Mouse (Mus musculus): ENCODE results near the gene Wdr92. TPM values are rescaled to one million over a fixed set of nuclear protein-coding genes. Genes with fewer than 3 reads are reported as not detected.
"Not testable (repeated sequence)": the region's sequence is repeated elsewhere in the genome, so short reads cannot be mapped to it uniquely, and the experiment has no call there.

Wdr92 gene
- polyA plus RNA-seq, 3 experiments from 2014 or later: 19.3 to 29.5 (median 23.9) TPM

GRCm38 (mm10) chr11:17211258-17212140 lies 29.6 kb downstream of the Wdr92 start, which contains the start of gene Pno1:
Gene Pno1 (minus strand): TSS chr11:17211568.
- ATAC-seq: peak; percentile 91

DNA sequence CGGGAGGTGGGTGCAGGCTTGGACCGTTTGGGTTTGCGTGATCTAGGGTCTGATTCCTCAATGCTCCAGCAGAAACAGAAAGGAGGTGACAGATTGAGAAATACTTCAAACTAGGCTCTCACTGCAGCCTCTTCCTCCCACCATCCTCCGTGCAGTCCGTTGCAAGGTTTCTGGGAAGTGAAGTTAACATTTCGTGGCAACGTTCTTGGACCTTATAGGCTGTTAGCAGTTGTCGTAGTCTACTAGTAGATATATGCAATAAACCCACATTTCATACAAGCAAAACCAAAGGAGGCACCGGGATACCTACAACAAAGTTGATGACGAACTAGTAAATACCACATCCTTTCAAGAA lies 30.2 kb downstream of the Wdr92 start:
- peak; percentile 21 for ATAC-seq

- ATAC-seq: no peak
Observed at GRCm38 (mm10) chr11:17212903-17213509, 31.1 kb downstream of the Wdr92 start.

DNA sequence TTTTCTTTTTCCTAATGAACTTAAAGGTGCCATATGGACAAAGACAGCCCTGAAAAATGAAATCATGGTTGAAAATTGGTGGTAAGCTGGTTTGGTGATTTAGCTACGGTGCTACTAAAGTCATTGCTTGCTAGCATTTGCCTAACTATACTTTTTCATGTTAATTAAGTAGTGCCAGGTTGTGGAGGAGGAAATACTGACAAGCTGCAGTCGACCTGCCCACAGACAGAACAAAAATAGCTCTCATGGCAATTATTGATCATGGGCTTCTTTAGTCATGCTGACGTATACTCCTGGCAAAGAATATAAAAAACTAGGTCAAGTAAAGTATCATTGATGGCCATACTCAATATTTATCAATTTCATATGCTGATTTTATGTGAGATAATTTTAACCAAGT lies 33.6 kb downstream of the Wdr92 start:
- ATAC-seq: no peak

DNA sequence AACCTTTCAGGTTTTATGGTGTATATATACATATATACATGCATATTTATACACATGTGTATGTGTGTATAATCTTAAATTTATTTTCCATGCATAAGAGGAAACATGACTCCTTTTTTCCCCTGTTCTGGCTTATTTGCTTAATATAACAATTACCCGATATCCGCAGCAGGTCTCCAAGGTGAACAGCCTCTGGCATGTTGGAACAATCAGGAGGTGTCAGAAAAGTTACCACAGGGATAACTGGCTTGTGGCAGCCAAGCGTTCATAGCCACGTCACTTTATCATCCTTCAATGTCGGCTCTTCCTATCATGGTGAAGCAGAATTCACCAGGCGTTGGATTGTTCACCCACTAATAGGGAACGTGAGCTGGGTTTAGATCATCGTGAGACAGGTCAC lies 39.2 kb downstream of the Wdr92 start:
- ATAC-seq: no peak

DNA sequence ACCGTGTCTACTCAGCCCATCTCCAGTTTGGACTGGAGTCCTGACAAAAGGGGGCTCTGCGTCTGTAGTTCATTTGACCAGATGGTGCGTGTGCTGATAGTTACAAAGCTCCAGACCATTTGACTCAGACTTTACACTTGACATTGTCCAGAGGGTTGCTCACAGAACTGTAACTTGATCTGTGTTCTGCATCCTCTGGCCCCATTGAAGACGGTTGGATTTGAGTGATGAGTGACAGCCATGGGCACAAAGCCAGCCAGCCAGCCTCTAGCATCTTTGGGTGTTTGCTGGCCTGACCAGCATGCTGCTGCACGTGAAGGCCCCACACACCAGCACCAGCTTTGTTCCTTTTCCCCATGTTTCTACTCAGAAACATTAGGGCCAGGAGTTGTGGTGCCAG lies 50.9 kb downstream of the Wdr92 start:
- no peak for ATAC-seq

GRCm38 (mm10) chr11:17236449-17237037 lies 54.6 kb downstream of the Wdr92 start:
- ATAC-seq: peak; percentile 43

GRCm38 (mm10) chr11:17238598-17238997 lies 56.7 kb downstream of the Wdr92 start:
- ATAC-seq: not testable (repeated sequence)

GRCm38 (mm10) chr11:17248715-17249114 lies 66.8 kb downstream of the Wdr92 start:
- ATAC-seq: no peak

DNA sequence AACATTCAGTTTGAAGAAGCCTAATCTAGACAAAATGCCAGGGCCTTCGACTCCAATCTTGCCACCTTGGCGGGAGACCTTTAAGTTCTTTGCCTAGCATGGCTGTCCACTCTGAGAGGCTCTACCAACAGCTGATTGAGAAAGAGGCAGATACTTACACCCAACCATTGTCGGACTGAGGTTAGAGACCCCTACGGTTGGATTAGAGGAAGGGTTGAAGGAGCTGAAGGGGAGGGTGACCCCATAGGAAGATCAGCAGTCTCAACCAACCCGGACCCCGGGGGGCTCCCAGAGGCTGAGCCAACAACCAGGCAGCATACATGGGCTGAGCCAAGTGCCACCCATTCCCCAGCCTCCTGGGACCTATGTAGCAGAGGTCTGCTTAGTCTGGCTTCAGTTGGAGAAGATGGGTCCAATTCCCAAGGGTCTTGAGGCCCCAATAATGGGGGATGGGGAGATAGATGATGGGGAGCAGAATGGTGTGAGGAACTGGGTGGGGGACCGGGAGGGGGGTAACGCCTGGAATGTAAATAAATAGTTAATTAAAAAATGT lies 75.0 kb downstream of the Wdr92 start:
- ATAC-seq: no peak

- peak; percentile 88 for ATAC-seq
Observed at GRCm38 (mm10) chr11:17257443-17257842, 75.5 kb downstream of the Wdr92 start, which contains the start of gene C1d. Gene C1d (plus strand): TSS chr11:17257579.

DNA sequence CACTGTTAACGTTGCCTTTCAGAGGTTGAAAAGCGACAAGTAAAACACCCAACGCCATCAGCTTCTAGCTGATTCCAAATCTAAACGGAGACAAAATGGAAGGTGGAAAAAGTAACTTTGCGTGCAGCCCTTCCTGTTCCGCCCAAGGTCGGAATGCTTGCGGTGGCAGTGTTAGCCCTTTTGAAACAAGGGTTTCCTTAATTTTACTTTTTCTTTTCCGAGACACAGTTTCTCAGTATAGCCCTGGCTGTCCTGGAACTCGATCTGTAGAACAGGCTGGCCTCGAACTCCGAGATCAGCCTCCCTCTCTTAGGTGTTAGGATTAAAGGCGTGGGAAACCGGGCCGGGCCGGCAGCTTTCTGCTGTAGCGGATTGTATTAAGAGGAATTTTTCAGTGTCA lies 76.0 kb downstream of the Wdr92 start:
- peak; percentile 72 for ATAC-seq

GRCm38 (mm10) chr11:17267176-17267575 lies 85.3 kb downstream of the Wdr92 start:
- no peak for ATAC-seq

DNA sequence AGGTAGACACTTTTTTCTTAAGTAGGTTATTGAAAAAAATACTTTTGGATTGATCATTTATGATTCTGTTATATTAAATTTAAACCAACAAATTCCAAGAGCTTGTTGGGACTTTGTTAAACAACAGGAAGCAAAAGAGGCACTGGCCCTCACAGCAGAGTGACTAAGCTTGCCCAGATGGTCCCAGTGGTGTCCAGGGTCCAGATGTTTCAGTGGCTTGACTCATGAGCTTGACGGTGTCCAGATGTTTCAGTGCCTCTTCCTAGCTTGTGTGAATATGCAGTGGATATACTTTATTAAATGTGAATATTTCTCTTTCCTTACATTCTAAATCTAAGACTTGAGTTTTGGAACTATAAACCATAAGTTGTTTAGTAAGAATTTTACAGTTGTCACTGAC lies 86.9 kb downstream of the Wdr92 start:
- no peak for ATAC-seq

DNA sequence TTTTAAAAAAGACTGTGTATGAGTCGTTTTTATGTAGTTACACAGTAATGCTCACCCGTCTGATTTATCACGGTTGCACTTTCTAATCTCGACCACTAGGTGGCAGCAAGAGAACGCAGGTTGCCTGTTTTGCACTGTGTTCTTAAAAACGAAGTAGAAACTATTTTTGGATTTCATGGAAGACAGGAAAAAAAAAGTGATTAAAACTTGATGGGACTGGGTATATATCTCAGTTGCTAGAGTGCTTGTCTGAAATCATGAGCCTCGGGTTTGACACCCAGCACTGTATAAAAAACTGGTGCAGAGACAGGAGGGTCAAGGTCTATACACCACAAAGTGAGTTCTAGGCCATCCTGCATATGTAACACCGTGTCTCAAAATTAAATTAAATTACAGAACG lies 98.1 kb downstream of the Wdr92 start:
- ATAC-seq: peak; percentile 54

Other genes with a start within 250 kb of the Wdr92 start
- gene Fbxo48, start 230.7 kb upstream of the Wdr92 start, polyA plus RNA-seq (2017; shearing (Covaris generic)): 1 to 10 TPM in 2 of 3 experiments, under 1 TPM in 1; 0.36 to 1.8 (median 1.2) TPM
- 10 to 100 TPM in 2 of 3 experiments, 1 to 10 TPM in 1; 6.2 to 14.0 (median 11.5) TPM for gene Cnrip1, start 130.5 kb upstream of the Wdr92 start, polyA plus RNA-seq (2017; shearing (Covaris generic))
- gene Plek, start 129.7 kb upstream of the Wdr92 start, polyA plus RNA-seq (2017; shearing (Covaris generic)): 100 to 1,000 TPM in 1 of 3 experiments, 1 to 10 TPM in 2; 3.7 to 107 (median 5.9) TPM
- gene Ppp3r1, start 22.8 kb upstream of the Wdr92 start, polyA plus RNA-seq (2017; shearing (Covaris generic)): 10 to 100 TPM; 12.9 to 32.0 (median 22.4) TPM
- gene Pno1, start 29.5 kb downstream of the Wdr92 start, polyA plus RNA-seq (2017; shearing (Covaris generic)): 10 to 100 TPM; 28.0 to 36.3 (median 36.1) TPM
- gene C1d, start 75.5 kb downstream of the Wdr92 start, polyA plus RNA-seq (2017; shearing (Covaris generic)): 100 to 1,000 TPM in 2 of 3 experiments, 10 to 100 TPM in 1; 93.6 to 124 (median 122) TPM

Measured in inflammation-experienced regulatory T-cells, adult 6 months (primary cell).